Mouse (Mus musculus): ENCODE data around the gene Scrn3. TPM values are rescaled to one million over a fixed set of nuclear protein-coding genes. Genes with fewer than 3 reads are reported as not detected.
A peak's percentile ranks its signal among the peaks of the same experiment; 100 is the strongest.

Gene Scrn3
- polyA plus RNA-seq, 1 experiment from 2014 or later, result 12.4 TPM

DNA sequence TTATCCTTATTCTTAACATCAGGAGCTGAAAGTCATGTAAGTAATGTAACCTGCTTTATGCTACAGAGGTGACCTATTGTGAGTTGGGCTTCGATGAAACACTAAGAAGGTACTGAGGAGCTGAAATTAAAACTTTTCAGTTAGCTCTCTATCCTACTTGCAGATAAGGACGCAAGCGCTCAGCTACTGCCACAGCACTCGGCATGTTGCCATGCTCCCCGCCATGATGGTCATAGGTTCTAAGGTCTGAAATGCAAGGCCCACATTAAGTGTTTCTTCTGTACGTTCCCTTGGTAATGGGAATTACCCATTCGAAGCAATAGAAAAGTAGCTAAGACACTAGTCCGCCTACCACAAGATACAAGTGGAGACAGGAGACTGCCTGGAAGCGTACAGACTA, 9.7 kb upstream of the Scrn3 start:
- H3K4me3 ChIP-seq, result no peak overlapping the region
- no peaks in the 10 kb centered on the region for H3K9me3 ChIP-seq (replicated peaks)
- H3K27ac ChIP-seq (replicated peaks), result no peak overlapping the region
- WGBS, result 91% methylated on average over 9 of the region's 9 CpGs
- no peak for DNase-seq (ENCODE audit: low spot score)
- H3K36me3 ChIP-seq, result peaks cover 50% of the 10 kb centered on the region
- no peaks in the 10 kb centered on the region for H3K4me1 ChIP-seq
- no peaks in the 10 kb centered on the region for H3K27me3 ChIP-seq (ENCODE audit: low read depth, poor library complexity, severe bottlenecking)

DNA sequence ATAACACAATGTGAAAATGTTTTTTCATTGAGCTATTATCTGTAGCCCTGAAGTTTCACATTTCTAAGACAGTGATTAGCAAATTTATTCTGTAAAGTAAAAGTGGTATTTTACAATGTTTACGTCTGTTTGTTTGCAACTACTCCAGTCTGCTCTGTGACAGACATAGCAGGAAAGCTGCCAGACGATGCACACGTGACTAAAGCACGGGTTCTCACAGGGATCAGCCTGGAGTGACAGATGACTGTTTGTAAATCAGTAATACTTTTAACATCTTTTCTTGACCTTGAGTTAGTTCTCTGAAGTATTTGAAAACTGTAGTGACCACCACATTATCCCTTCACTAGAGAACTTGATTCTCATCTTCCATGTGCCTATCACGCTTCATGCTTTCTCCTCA, 7.9 kb upstream of the Scrn3 start:
- WGBS, result 93% methylated on average over 5 of the region's 5 CpGs
- Histone ChIP-seq H3K27ac (replicated peaks) (no peak overlapping the region), H3K4me3 (no peak overlapping the region), H3K9me3 (replicated peaks) (no peaks in the 10 kb centered on the region), H3K4me1 (no peaks in the 10 kb centered on the region), H3K27me3 (ENCODE audit: low read depth, poor library complexity, severe bottlenecking) (no peaks in the 10 kb centered on the region), H3K36me3 (peaks cover 66% of the 10 kb centered on the region)
- DNase-seq (ENCODE audit: low spot score), result no peak

DNA sequence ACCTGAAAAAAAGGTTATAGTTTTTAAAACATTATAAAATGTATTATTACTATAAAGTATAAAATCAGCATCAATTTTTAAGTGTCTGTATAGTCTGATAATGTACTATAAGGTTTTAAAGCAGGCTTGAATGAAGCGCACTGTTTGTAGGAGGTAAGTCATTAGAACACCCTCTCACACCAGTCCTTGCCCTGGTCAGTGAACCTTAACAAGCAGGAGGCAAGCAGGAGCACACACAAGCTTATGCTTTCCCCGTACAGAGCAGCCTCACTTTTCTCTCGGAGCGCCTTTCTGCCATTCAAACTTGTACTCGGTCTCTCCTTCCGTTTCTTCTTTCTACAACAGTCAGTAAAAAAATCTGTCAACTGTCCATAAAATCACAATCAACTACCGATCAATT, 6.4 kb upstream of the Scrn3 start:
- H3K27ac ChIP-seq (replicated peaks), result no peak overlapping the region
- DNase-seq (ENCODE audit: low spot score), result no peak
- peaks cover 73% of the 10 kb centered on the region for H3K36me3 ChIP-seq
- no peaks in the 10 kb centered on the region for H3K27me3 ChIP-seq (ENCODE audit: low read depth, poor library complexity, severe bottlenecking)
- peaks cover 2% of the 10 kb centered on the region for H3K4me1 ChIP-seq
- 89% methylated on average over 7 of the region's 7 CpGs for WGBS
- H3K9me3 ChIP-seq (replicated peaks), result no peaks in the 10 kb centered on the region
- H3K4me3 ChIP-seq, result no peak overlapping the region

DNA sequence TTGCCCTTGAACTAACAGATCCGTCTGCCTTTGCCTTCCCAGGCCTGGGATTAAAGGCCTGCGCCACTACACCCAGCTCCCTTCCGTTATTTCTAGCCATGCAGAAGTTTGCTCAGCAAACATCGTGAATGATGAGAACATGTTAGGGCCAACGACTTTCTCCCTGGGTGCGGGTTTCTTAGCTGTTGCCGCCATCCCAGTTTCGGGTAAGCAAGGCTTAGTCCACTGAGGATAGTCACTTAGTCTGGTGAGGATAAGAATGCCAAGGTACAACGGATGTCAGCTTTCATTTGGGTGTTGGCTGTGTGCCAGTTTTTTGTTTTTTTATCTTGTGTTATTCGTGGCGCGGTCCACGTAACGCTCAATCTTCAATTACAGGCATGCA, 708 bp downstream of the Scrn3 start:
- Histone ChIP-seq H3K4me1 (peaks cover 16% of the 10 kb centered on the region), H3K27ac (replicated peaks) (peak overlapping the region; percentile 91), H3K36me3 (peaks cover 21% of the 10 kb centered on the region), H3K4me3 (peak overlapping the region; percentile 84), H3K27me3 (ENCODE audit: low read depth, poor library complexity, severe bottlenecking) (no peaks in the 10 kb centered on the region), H3K9me3 (replicated peaks) (no peaks in the 10 kb centered on the region)
- DNase-seq (ENCODE audit: low spot score), result peak; percentile 32
- 51% methylated on average over 14 of the region's 14 CpGs for WGBS

DNA sequence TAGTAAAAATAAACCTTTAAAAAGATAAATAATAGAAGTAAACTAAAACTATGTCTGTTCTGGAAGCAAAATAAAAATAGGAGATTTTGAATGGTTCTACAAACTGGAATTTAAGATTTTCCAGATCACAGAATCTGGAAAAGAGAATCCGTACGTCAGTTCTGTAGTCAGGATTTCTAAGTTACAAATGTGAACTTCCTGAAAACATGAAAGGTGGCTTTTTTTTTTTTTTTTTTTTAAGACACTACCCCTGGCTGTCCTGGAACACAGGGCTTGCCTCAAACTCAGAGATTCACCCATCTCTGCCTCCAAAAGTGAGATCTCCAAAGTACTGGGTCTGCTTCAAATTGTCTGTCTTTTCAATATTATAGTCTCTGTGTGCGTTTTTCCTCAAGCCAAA, 1.9 kb downstream of the Scrn3 start:
- Histone ChIP-seq H3K9me3 (replicated peaks) (no peaks in the 10 kb centered on the region), H3K4me1 (peaks cover 16% of the 10 kb centered on the region), H3K27me3 (ENCODE audit: low read depth, poor library complexity, severe bottlenecking) (no peaks in the 10 kb centered on the region), H3K27ac (replicated peaks) (no peak overlapping the region), H3K36me3 (peaks cover 9% of the 10 kb centered on the region), H3K4me3 (no peak overlapping the region)
- DNase-seq (ENCODE audit: low spot score), result no peak
- 89% methylated on average over 3 of the region's 3 CpGs for WGBS

DNA sequence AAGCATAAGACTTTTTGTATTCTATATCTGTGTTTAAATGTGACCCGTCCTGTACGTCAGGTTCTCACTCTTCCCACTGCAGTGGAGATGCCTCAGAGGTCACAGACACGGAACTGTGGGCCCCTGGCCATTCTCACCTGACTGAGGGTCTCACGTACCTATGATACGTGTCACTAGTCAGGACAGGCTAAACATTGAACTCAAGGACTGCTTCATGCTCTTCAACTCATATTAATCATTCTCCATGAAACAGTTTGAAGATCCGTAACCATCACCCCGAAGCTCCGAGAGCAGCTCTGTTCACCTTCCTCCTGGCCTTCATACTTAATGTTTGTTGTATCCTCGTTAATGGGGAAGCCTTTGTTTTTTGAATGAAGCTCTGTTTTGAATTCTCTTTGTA, 5.0 kb downstream of the Scrn3 start:
- no peaks in the 10 kb centered on the region for H3K36me3 ChIP-seq
- 94% methylated on average over 9 of the region's 9 CpGs for WGBS
- no peak for DNase-seq (ENCODE audit: low spot score)
- no peak overlapping the region for H3K27ac ChIP-seq (replicated peaks)
- H3K4me1 ChIP-seq, result peaks cover 5% of the 10 kb centered on the region
- H3K27me3 ChIP-seq (ENCODE audit: low read depth, poor library complexity, severe bottlenecking), result no peaks in the 10 kb centered on the region
- H3K9me3 ChIP-seq (replicated peaks), result no peaks in the 10 kb centered on the region
- no peak overlapping the region for H3K4me3 ChIP-seq

DNA sequence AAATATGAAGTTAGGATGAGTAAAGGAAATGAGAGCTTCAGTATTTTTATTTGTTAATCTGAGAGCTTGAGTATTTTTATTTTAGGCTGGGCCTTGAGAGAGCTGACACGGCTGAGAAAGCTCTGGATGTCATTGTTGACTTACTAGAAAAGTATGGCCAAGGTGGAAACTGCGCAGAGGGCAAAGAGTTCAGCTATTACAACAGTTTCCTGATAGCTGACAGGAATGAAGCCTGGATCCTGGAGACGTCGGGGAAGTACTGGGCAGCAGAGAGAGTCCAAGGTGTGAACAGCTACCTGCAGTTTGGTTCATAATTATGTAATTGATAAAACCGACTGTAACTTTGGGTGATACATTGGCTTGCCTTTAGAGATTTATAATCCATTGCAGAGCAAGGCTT, 6.8 kb downstream of the Scrn3 start:
- no peaks in the 10 kb centered on the region for H3K36me3 ChIP-seq
- no peaks in the 10 kb centered on the region for H3K27me3 ChIP-seq (ENCODE audit: low read depth, poor library complexity, severe bottlenecking)
- no peaks in the 10 kb centered on the region for H3K9me3 ChIP-seq (replicated peaks)
- 89% methylated on average over 5 of the region's 5 CpGs for WGBS
- no peak overlapping the region for H3K27ac ChIP-seq (replicated peaks)
- no peak overlapping the region for H3K4me3 ChIP-seq
- no peaks in the 10 kb centered on the region for H3K4me1 ChIP-seq
- no peak for DNase-seq (ENCODE audit: low spot score)

DNA sequence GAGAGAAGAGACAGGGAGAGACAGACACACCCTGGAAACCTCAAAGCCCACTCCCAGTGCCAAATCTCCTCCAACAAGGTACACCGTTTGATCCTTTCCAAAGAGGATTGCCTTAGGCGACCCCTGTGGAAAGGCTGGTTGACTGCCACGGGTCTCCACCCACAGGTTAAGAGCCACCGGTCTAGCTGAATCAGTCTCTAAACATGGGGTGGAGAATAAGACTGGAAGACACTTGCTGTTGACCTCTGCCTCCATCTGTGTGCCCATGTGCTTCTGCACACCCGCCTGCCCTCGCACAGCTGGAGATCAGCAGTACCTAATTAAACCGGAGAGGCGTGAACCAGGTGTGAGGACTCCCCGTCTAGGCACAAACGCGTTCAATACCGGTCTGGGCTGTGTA, 10.6 kb downstream of the Scrn3 start:
- 71% methylated on average over 12 of the region's 12 CpGs for WGBS

DNA sequence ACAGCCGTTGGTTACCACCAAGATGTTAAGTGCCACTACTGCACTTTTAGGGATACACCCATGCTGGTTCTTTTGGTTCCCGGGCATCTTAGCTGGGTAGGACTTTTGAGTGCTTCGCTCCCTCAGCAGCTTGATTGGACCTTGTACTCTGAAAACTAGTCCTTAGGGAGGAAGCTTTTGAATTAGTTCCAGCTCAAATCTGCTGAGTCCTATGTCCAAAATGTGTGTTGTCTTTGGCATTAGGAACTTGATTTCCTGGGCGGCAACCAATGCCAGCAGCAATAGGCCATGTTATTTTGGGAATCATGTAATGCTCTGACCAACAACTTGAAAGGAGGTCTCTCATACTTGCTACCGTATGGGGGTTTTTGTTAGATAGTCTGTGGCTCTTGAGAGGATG, 13.5 kb downstream of the Scrn3 start:
- Histone ChIP-seq H3K4me1 (no peaks in the 10 kb centered on the region), H3K27ac (replicated peaks) (no peak overlapping the region), H3K9me3 (replicated peaks) (no peaks in the 10 kb centered on the region), H3K36me3 (no peaks in the 10 kb centered on the region), H3K4me3 (no peak overlapping the region), H3K27me3 (ENCODE audit: low read depth, poor library complexity, severe bottlenecking) (no peaks in the 10 kb centered on the region)
- 90% methylated on average over 5 of the region's 5 CpGs for WGBS
- no peak for DNase-seq (ENCODE audit: low spot score)

More for the DNA sequence above, 10.6 kb downstream of the Scrn3 start:
- Histone ChIP-seq H3K4me1 (no peaks in the 10 kb centered on the region), H3K9me3 (replicated peaks) (no peaks in the 10 kb centered on the region), H3K27ac (replicated peaks) (no peak overlapping the region), H3K36me3 (no peaks in the 10 kb centered on the region), H3K4me3 (no peak overlapping the region), H3K27me3 (ENCODE audit: low read depth, poor library complexity, severe bottlenecking) (no peaks in the 10 kb centered on the region)
- no peak for DNase-seq (ENCODE audit: low spot score)

DNA sequence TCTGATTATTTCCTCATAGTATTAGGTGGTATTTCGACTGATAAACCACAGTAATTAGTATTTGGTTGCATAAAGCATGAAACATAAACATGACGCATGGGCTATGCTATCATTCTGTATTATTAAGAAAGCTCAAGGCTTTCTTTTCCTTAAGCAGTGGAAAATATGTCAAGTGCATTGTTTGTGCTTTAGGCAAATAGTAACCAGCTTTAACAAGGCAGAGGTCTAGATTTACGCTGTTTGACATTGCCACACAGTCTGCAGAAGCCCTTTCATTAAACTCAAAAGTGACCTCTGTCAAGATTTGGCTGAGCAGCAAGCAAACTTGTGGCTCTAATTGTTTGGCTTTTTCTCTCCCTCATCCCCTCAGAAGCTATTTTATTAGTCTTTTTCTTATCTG, 23.5 kb downstream of the Scrn3 start:
- no peaks in the 10 kb centered on the region for H3K36me3 ChIP-seq
- no peak overlapping the region for H3K27ac ChIP-seq (replicated peaks)
- H3K9me3 ChIP-seq (replicated peaks), result no peaks in the 10 kb centered on the region
- H3K4me1 ChIP-seq, result no peaks in the 10 kb centered on the region
- H3K4me3 ChIP-seq, result no peak overlapping the region
- H3K27me3 ChIP-seq (ENCODE audit: low read depth, poor library complexity, severe bottlenecking), result no peaks in the 10 kb centered on the region
- WGBS, result 89% methylated on average over 3 of the region's 3 CpGs
- no peak for DNase-seq (ENCODE audit: low spot score)

DNA sequence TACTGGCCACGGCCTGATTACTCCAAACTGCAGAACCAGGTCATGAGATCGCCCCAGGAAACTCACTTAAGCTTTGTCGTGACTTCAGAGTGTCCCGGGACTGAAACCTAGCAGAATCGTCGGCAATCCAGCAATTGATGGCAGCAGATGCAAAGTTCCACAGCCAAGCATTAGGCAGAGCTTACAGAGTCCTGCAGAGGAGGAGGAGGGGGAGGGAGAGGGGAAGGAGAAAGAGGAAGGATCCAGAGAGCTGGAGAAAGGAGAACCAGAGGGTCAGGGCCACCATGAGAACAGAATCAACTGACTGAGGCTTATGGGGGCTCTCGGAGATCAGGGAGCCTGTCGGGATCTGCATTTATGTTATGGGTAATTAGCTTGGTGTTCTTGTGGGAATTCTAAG, 26.0 kb downstream of the Scrn3 start:
- H3K27me3 ChIP-seq (ENCODE audit: low read depth, poor library complexity, severe bottlenecking), result no peaks in the 10 kb centered on the region
- H3K27ac ChIP-seq (replicated peaks), result no peak overlapping the region
- H3K9me3 ChIP-seq (replicated peaks), result no peaks in the 10 kb centered on the region
- DNase-seq (ENCODE audit: low spot score), result no peak
- no peaks in the 10 kb centered on the region for H3K36me3 ChIP-seq
- no peaks in the 10 kb centered on the region for H3K4me1 ChIP-seq
- 75% methylated on average over 8 of the region's 8 CpGs for WGBS
- H3K4me3 ChIP-seq, result no peak overlapping the region

DNA sequence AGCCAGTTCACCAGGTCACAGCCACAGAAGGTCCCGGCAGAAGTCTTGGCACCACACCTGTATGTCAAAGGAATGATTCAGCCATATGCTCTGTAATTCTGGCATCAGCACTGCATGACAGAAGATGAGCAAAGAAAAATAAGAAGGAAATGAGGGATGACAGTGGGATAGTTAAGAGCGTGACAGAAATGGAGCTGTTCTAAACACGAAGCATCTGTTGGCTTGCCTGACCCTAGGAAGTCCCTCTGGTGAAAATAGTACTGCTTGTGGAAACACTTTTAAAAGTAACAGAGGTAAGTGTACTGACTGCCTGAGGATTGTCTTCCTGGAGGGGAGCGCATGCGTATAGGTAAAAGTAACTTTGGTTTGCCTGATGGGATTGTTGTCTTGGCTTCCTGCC, 31.3 kb downstream of the Scrn3 start:
- WGBS, result 95% methylated on average over 5 of the region's 5 CpGs
- Histone ChIP-seq H3K4me3 (no peak overlapping the region), H3K36me3 (no peaks in the 10 kb centered on the region), H3K27ac (replicated peaks) (no peak overlapping the region), H3K9me3 (replicated peaks) (no peaks in the 10 kb centered on the region), H3K4me1 (0 out of 2 replicates have a peak, but pooled peaks cover 3% of the 10 kb centered on the region), H3K27me3 (ENCODE audit: low read depth, poor library complexity, severe bottlenecking) (no peaks in the 10 kb centered on the region)
- no peak for DNase-seq (ENCODE audit: low spot score)

DNA sequence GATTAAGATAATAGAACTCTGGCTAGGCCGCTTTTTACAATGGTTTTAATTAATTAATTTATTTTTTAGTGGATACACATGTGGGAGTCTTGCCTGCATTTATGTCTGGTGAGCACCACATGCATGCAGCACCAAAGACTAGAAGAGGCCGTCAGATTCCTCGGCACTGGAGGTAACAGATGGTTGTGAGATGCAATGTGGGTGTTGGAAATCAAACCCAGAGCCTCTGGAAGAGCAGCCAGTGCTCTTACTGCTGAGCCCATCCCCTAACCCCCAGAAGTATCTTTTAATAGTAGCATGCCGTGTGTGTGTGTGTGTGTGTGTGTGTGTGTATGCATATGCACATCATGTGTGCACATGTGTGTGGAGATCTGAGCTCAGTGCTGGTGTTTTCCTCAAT, 32.8 kb downstream of the Scrn3 start:
- DNase-seq (ENCODE audit: low spot score), result no peak
- WGBS, result 86% methylated on average over 4 of the region's 4 CpGs
- no peak overlapping the region for H3K27ac ChIP-seq (replicated peaks)
- H3K9me3 ChIP-seq (replicated peaks), result no peaks in the 10 kb centered on the region
- H3K36me3 ChIP-seq, result no peaks in the 10 kb centered on the region
- no peaks in the 10 kb centered on the region for H3K27me3 ChIP-seq (ENCODE audit: low read depth, poor library complexity, severe bottlenecking)
- no peak overlapping the region for H3K4me3 ChIP-seq
- H3K4me1 ChIP-seq, result 0 out of 2 replicates have a peak, but pooled peaks cover 3% of the 10 kb centered on the region

DNA sequence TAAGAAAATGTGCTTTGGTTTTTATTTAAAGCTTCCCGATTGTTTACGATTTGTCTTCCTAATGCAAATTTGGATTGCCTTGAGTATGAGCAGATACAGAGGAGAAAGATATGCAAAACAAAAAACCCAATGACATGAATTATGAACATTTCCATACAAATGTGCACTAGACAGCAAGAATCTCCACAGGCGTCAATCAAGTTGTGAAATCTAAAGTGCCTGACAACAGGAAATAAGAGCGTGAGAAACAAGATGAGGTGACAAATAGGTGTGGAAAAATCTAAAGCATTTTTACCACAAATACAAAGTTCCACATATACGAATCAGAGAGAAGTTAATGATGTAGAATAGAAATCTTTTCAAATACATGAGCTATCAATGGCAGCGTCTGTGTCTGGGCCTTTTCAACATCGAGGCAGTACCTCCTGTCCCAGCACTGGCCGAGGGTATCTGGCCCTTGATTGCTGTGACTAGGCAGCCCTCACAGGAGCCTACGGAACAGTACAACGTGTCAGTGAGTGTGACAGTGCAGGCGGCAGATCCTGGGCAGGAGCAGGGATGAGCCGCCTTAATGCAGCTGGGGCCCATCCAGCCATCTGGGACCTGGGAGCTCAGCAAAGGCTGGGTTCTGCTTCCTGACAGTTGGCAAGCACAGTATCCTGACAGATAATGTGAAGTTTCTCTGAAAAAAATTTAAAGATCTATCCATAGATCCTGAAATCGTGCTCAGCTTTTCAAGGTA, 34.1 kb downstream of the Scrn3 start:
- no peaks in the 10 kb centered on the region for H3K9me3 ChIP-seq (replicated peaks)
- DNase-seq (ENCODE audit: low spot score), result no peak
- H3K4me1 ChIP-seq, result 0 out of 2 replicates have a peak, but pooled peaks cover 3% of the 10 kb centered on the region
- H3K4me3 ChIP-seq, result no peak overlapping the region
- no peaks in the 10 kb centered on the region for H3K36me3 ChIP-seq
- H3K27me3 ChIP-seq (ENCODE audit: low read depth, poor library complexity, severe bottlenecking), result no peaks in the 10 kb centered on the region
- WGBS, result 78% methylated on average over 13 of the region's 13 CpGs
- H3K27ac ChIP-seq (replicated peaks), result no peak overlapping the region

Measured in midbrain, embryonic 10.5 days (tissue).